Mouse (Mus musculus): ENCODE measurements around the gene Plpp2. TPM values are rescaled to one million over a fixed set of nuclear protein-coding genes. Genes with fewer than 3 reads are reported as not detected.

Gene Plpp2
- total and polyA plus RNA-seq, 3 experiments: 11.5 to 19.3 (median 13.9) TPM

DNA sequence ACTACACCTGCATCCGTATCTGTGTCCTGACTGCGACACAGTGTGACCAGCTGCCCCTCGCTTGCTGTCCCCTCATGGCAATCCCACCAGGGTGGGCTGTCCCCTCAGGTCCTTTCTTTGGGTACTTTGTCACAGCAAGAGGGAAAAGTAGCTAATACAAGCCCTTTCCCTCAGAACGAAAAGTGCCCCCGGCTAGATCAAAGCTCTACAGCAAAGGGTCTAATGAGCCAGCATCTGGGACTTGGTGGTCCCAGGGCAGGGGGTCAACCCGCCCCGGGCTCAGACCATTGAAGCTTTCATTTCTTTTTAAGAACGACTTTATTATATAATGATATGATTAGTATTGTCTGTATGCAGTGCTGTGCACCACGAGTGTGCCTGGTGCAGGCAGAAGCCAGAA, 44.7 kb upstream of the Plpp2 start:
- in situ Hi-C loops (cut with MboI; ENCODE audit: low pct_ligation_motif_present, low pct_unique_long_range_greater_than_20kb, low sequenced_read_pairs): no loop called here
- Histone ChIP-seq H3K36me3 (replicated peaks in 1 of 2; ENCODE audit: control insufficient read depth in 1 of 2, insufficient read depth in 1 of 2, low read length in 1 of 2) (no peaks in the 10 kb centered on the region), H3K4me3 (replicated peaks in 1 of 3; ENCODE audit: low read depth in 2 of 3, low read length in 2 of 3, poor library complexity in 1 of 3) (no peak overlapping the region), H3K27me3 (replicated peaks) (peaks cover 45% of the 10 kb centered on the region), H3K79me2 (replicated peaks; ENCODE audit: control insufficient read depth, extremely low read depth, insufficient read depth, poor library complexity, severe bottlenecking) (no peaks in the 10 kb centered on the region), H3K27ac (ENCODE audit: insufficient read depth, low read depth) (no peak overlapping the region), H3K9ac (ENCODE audit: insufficient read depth, low read depth) (no peak overlapping the region), H3K4me2 (ENCODE audit: insufficient read depth, low read depth, poor library complexity, severe bottlenecking) (no peak overlapping the region), H3K4me1 (ENCODE audit: control insufficient read depth in 1 of 2, insufficient read depth in 2 of 2) (no peaks in the 10 kb centered on the region), H3K9me3 (replicated peaks; ENCODE audit: low read length) (peaks cover 2% of the 10 kb centered on the region)
- dilution Hi-C loops (cut with MboI; ENCODE audit: extremely low pct_ligation_motif_present, extremely low pct_unique_long_range_greater_than_20kb, low sequenced_read_pairs): no loop called here
- no peak for DNase-seq (ENCODE audit: extremely low read depth)
- no peak for TF ChIP-seq MAX (IDR thresholded peaks at IDR 0.05; ENCODE audit: low read length)
- no peak for TF ChIP-seq POLR2A (IDR thresholded peaks at IDR 0.05; ENCODE audit: low read depth, low read length)
- TF ChIP-seq HCFC1 (IDR thresholded peaks at IDR 0.05; ENCODE audit: low read depth, low read length): no peak
- TF ChIP-seq JUN (IDR thresholded peaks at IDR 0.05; ENCODE audit: insufficient read depth, low read depth, low read length): no peak
- no peak for TF ChIP-seq MEF2A (IDR thresholded peaks at IDR 0.05; ENCODE audit: borderline replicate concordance, low read depth, low read length)
- TF ChIP-seq ZNF384 (IDR thresholded peaks at IDR 0.05; ENCODE audit: low read depth, low read length): no peak
- no peak for TF ChIP-seq CHD1 (IDR thresholded peaks at IDR 0.05; ENCODE audit: low read depth, low read length)
- no peak for TF ChIP-seq JUND (conservative IDR thresholded peaks at IDR 0.05; ENCODE audit: low read depth, low read length)
- no peak for TF ChIP-seq NELFE (IDR thresholded peaks at IDR 0.05; ENCODE audit: low read depth, low read length)
- no peak for TF ChIP-seq ELF1 (IDR thresholded peaks at IDR 0.05; ENCODE audit: low read depth, low read length)
- TF ChIP-seq ZC3H11A (IDR thresholded peaks at IDR 0.05; ENCODE audit: low read depth, low read length): no peak
- TF ChIP-seq NRF1 (IDR thresholded peaks at IDR 0.05; ENCODE audit: low read depth, low read length): no peak
- TF ChIP-seq UBTF (IDR thresholded peaks at IDR 0.05; ENCODE audit: low read depth, low read length): no peak
- no peak for TF ChIP-seq SIN3A (IDR thresholded peaks at IDR 0.05; ENCODE audit: low read length)
- TF ChIP-seq IRF4 (IDR thresholded peaks at IDR 0.05; ENCODE audit: low read depth, low read length): no peak
- TF ChIP-seq PAX5 (IDR thresholded peaks at IDR 0.05; ENCODE audit: low read length): no peak
- TF ChIP-seq CTCF (conservative IDR thresholded peaks at IDR 0.05 in 1 of 2, IDR thresholded peaks at IDR 0.05 in 1 of 2; ENCODE audit: low read depth in 2 of 2, low read length in 2 of 2): no peak

DNA sequence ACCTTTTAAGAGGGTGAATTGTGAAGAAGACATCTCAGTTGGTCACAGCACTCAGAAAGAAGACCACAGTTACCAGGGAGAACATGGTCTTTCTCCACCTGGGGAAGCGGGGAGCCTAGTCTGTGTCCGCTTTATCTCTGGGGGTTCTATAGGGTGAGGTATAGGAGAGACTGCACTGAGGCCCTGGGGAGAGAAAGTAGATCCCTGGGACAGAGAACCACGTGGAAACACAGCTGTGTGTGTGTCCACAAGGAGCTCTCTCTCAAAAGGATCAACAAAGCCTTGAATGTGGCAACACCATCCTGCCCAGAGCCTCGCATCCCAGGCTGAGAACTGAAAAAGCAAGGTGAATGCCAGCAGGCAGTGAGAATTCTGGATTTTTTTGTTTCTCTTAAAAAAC, 43.8 kb upstream of the Plpp2 start:
- DNase-seq (ENCODE audit: extremely low read depth): no peak
- dilution Hi-C loops (cut with MboI; ENCODE audit: extremely low pct_ligation_motif_present, extremely low pct_unique_long_range_greater_than_20kb, low sequenced_read_pairs) (no loop called here), in situ Hi-C loops (cut with MboI; ENCODE audit: low pct_ligation_motif_present, low pct_unique_long_range_greater_than_20kb, low sequenced_read_pairs) (no loop called here)
- H3K27me3 ChIP-seq (replicated peaks): peaks cover 45% of the 10 kb centered on the region
- H3K9ac ChIP-seq (ENCODE audit: insufficient read depth, low read depth): no peak overlapping the region
- no peaks in the 10 kb centered on the region for H3K36me3 ChIP-seq (replicated peaks in 1 of 2; ENCODE audit: control insufficient read depth in 1 of 2, insufficient read depth in 1 of 2, low read length in 1 of 2)
- no peaks in the 10 kb centered on the region for H3K4me1 ChIP-seq (ENCODE audit: control insufficient read depth in 1 of 2, insufficient read depth in 2 of 2)
- H3K9me3 ChIP-seq (replicated peaks; ENCODE audit: low read length): peaks cover 2% of the 10 kb centered on the region
- no peaks in the 10 kb centered on the region for H3K79me2 ChIP-seq (replicated peaks; ENCODE audit: control insufficient read depth, extremely low read depth, insufficient read depth, poor library complexity, severe bottlenecking)
- no peak overlapping the region for H3K4me3 ChIP-seq (replicated peaks in 1 of 3; ENCODE audit: low read depth in 2 of 3, low read length in 2 of 3, poor library complexity in 1 of 3)
- H3K27ac ChIP-seq (ENCODE audit: insufficient read depth, low read depth): no peak overlapping the region
- TF ChIP-seq PAX5 (IDR thresholded peaks at IDR 0.05; ENCODE audit: low read length): no peak
- no peak for TF ChIP-seq UBTF (IDR thresholded peaks at IDR 0.05; ENCODE audit: low read depth, low read length)
- TF ChIP-seq GABPA (IDR thresholded peaks at IDR 0.05; ENCODE audit: insufficient replicate concordance, low read depth, low read length): no peak
- no peak for TF ChIP-seq IRF4 (IDR thresholded peaks at IDR 0.05; ENCODE audit: low read depth, low read length)
- no peak for TF ChIP-seq SMC3 (IDR thresholded peaks at IDR 0.05; ENCODE audit: low read depth, low read length)
- no peak for TF ChIP-seq CTCF (conservative IDR thresholded peaks at IDR 0.05 in 1 of 2, IDR thresholded peaks at IDR 0.05 in 1 of 2; ENCODE audit: low read depth in 2 of 2, low read length in 2 of 2)
- TF ChIP-seq RAD21 (IDR thresholded peaks at IDR 0.05; ENCODE audit: low read depth, low read length): no peak
- TF ChIP-seq MYC (IDR thresholded peaks at IDR 0.05; ENCODE audit: low read depth, low read length): no peak
- no peak for TF ChIP-seq RCOR1 (conservative IDR thresholded peaks at IDR 0.05; ENCODE audit: low read depth, low read length)
- TF ChIP-seq ZKSCAN1 (IDR thresholded peaks at IDR 0.05; ENCODE audit: borderline replicate concordance, low read depth, low read length): no peak
- TF ChIP-seq MEF2A (IDR thresholded peaks at IDR 0.05; ENCODE audit: borderline replicate concordance, low read depth, low read length): no peak
- TF ChIP-seq JUND (conservative IDR thresholded peaks at IDR 0.05; ENCODE audit: low read depth, low read length): no peak
- TF ChIP-seq MAZ (IDR thresholded peaks at IDR 0.05; ENCODE audit: low read depth, low read length): no peak
- no peak overlapping the region for H3K4me2 ChIP-seq (ENCODE audit: insufficient read depth, low read depth, poor library complexity, severe bottlenecking)

Data from CH12.LX (cell line).